Mouse (Mus musculus) MEL (cell line): Measurements from ENCODE around the gene Col23a1. TPM values are rescaled to one million over a fixed set of nuclear protein-coding genes. Genes with fewer than 3 reads are reported as not detected.
A peak's percentile ranks its signal among the peaks of the same experiment; 100 is the strongest.

Source experiments
- DNase-seq: peaks from one replicate; pipeline ENCODE4 v3.0.0; 2011; ENCODE audit warnings: low read depth, low spot score
- H3K27ac ChIP-seq: 2 replicates; pipeline ENCODE4 v1.5.1; 2012; ENCODE audit warnings: low read depth, mild to moderate bottlenecking, control low read depth, low read length, moderate library complexity; ENCODE audit not compliant: control insufficient read depth
- H3K27me3 ChIP-seq, 2 experiments: fragments of 150-350 bp in 1 of 2; sonication (generic) in 1 of 2; 2 replicates each; pipeline ENCODE4 v1.6.1; 2012; ENCODE audit warnings: low read length in 2 of 2, mild to moderate bottlenecking in 2 of 2, improper control_type of control experiment in 1 of 2, moderate library complexity in 1 of 2; ENCODE audit not compliant: insufficient read depth in 2 of 2, control insufficient read depth in 1 of 2
- H3K36me3 ChIP-seq, 2 experiments: 2 replicates each; pipeline ENCODE4 v1.6.1; 2012 to 2014; ENCODE audit warnings: low read length in 2 of 2, improper control_type of control experiment in 1 of 2, inconsistent platforms in 1 of 2, mild to moderate bottlenecking in 1 of 2; ENCODE audit not compliant: insufficient read depth in 2 of 2, control insufficient read depth in 1 of 2
- H3K4me1 ChIP-seq, 2 experiments: fragments of 150-350 bp in 1 of 2; sonication (generic) in 1 of 2; 2 replicates each; pipeline ENCODE4 v1.6.1; 2012; ENCODE audit warnings: low read length in 2 of 2, improper control_type of control experiment in 1 of 2, mild to moderate bottlenecking in 1 of 2; ENCODE audit not compliant: insufficient read depth in 2 of 2, control insufficient read depth in 1 of 2
- H3K4me3 ChIP-seq, 2 experiments: fragments of 150-350 bp in 1 of 2; sonication (generic) in 1 of 2; 2 replicates each; pipeline ENCODE4 v1.5.1; 2012; ENCODE audit warnings: low read depth in 2 of 2, low read length in 2 of 2, mild to moderate bottlenecking in 2 of 2, moderate library complexity in 2 of 2, control low read depth in 1 of 2, improper control_type of control experiment in 1 of 2; ENCODE audit not compliant: control insufficient read depth in 1 of 2, insufficient read depth in 1 of 2
- H3K79me2 ChIP-seq: 2 replicates; pipeline ENCODE4 v1.6.1; 2012; ENCODE audit warnings: mild to moderate bottlenecking, low read length, moderate library complexity; ENCODE audit not compliant: control insufficient read depth, poor library complexity, insufficient read depth
- H3K9ac ChIP-seq: 2 replicates; pipeline ENCODE4 v1.6.1; 2012; ENCODE audit warnings: low read depth, mild to moderate bottlenecking, control low read depth, low read length, moderate library complexity; ENCODE audit not compliant: control insufficient read depth, poor library complexity, severe bottlenecking
- H3K9me3 ChIP-seq: fragments of 150-350 bp; sonication (generic); replicated peaks from 2 replicates; pipeline ENCODE4 v1.6.1; 2012; ENCODE audit warnings: mild to moderate bottlenecking, low read length, improper control_type of control experiment, moderate library complexity; ENCODE audit not compliant: insufficient read depth
- CHD1 ChIP-seq: IDR thresholded peaks from 2 replicates; pipeline ENCODE4 v1.6.1; 2012; ENCODE audit warnings: low read depth, mild to moderate bottlenecking, inconsistent platforms, low read length, improper control_type of control experiment
- E2F4 ChIP-seq: IDR thresholded peaks from 2 replicates; pipeline ENCODE4 v1.6.1; 2011; ENCODE audit warnings: low read depth, low read length, improper control_type of control experiment, borderline replicate concordance
- ELF1 ChIP-seq: IDR thresholded peaks from 2 replicates; pipeline ENCODE4 v1.6.1; 2014; ENCODE audit warnings: low read depth, mild to moderate bottlenecking, inconsistent platforms, low read length, improper control_type of control experiment, moderate library complexity
- ETS1 ChIP-seq: IDR thresholded peaks from 2 replicates; pipeline ENCODE4 v1.6.1; 2012; ENCODE audit warnings: low read depth, mild to moderate bottlenecking, inconsistent platforms, low read length, improper control_type of control experiment, moderate library complexity
- GABPA ChIP-seq: IDR thresholded peaks from 2 replicates; pipeline ENCODE4 v1.6.1; 2012; ENCODE audit warnings: low read depth, mild to moderate bottlenecking, inconsistent platforms, low read length, improper control_type of control experiment, moderate library complexity
- GATA1 ChIP-seq: IDR thresholded peaks from 2 replicates; pipeline ENCODE4 v1.6.1; 2011; ENCODE audit warnings: low read depth, low read length, improper control_type of control experiment
- HCFC1 ChIP-seq: IDR thresholded peaks from 2 replicates; pipeline ENCODE4 v1.6.1; 2012; ENCODE audit warnings: low read depth, mild to moderate bottlenecking, inconsistent platforms, low read length, improper control_type of control experiment, moderate library complexity
- KAT2A ChIP-seq: conservative IDR thresholded peaks from 2 replicates; pipeline ENCODE4 v1.6.1; 2012; ENCODE audit warnings: low read depth, low read length, improper control_type of control experiment, inconsistent platforms
- MAFK ChIP-seq: IDR thresholded peaks from 2 replicates; pipeline ENCODE4 v1.6.1; 2011; ENCODE audit warnings: low read depth, mild to moderate bottlenecking, low read length, improper control_type of control experiment, borderline replicate concordance
- MAX ChIP-seq: IDR thresholded peaks from 2 replicates; pipeline ENCODE4 v1.6.1; 2011; ENCODE audit warnings: low read length, improper control_type of control experiment
- MYB ChIP-seq: IDR thresholded peaks from 2 replicates; pipeline ENCODE4 v1.6.1; 2011; ENCODE audit warnings: mild to moderate bottlenecking, low read depth, low read length, improper control_type of control experiment
- MYC ChIP-seq: IDR thresholded peaks from 2 replicates; pipeline ENCODE4 v1.6.1; 2011; ENCODE audit warnings: low read depth, mild to moderate bottlenecking, low read length, improper control_type of control experiment, moderate library complexity
- NRF1 ChIP-seq: IDR thresholded peaks from 2 replicates; pipeline ENCODE4 v1.6.1; 2014; ENCODE audit warnings: low read depth, mild to moderate bottlenecking, inconsistent platforms, low read length, improper control_type of control experiment, moderate library complexity; ENCODE audit not compliant: poor library complexity, insufficient read depth, severe bottlenecking
- POLR2AphosphoS2 ChIP-seq: IDR thresholded peaks from 2 replicates; pipeline ENCODE4 v1.6.1; 2011; ENCODE audit warnings: low read length, improper control_type of control experiment
- RAD21 ChIP-seq: IDR thresholded peaks from 2 replicates; pipeline ENCODE4 v1.6.1; 2011; ENCODE audit warnings: mild to moderate bottlenecking, low read depth, low read length, improper control_type of control experiment
- RCOR1 ChIP-seq: IDR thresholded peaks from 2 replicates; pipeline ENCODE4 v1.6.1; 2012; ENCODE audit warnings: low read depth, mild to moderate bottlenecking, inconsistent platforms, low read length, improper control_type of control experiment
- SIN3A ChIP-seq: IDR thresholded peaks from 2 replicates; pipeline ENCODE4 v1.6.1; 2012; ENCODE audit warnings: low read length, improper control_type of control experiment, inconsistent platforms
- TBP ChIP-seq: IDR thresholded peaks from 2 replicates; pipeline ENCODE4 v1.8.0; 2011; ENCODE audit warnings: low read depth, low read length, improper control_type of control experiment
- TCF12 ChIP-seq: IDR thresholded peaks from 2 replicates; pipeline ENCODE4 v1.6.1; 2014; ENCODE audit warnings: low read depth, mild to moderate bottlenecking, inconsistent platforms, low read length, improper control_type of control experiment, moderate library complexity
- UBTF ChIP-seq: IDR thresholded peaks from 2 replicates; pipeline ENCODE4 v1.6.1; 2012; ENCODE audit warnings: low read depth, mild to moderate bottlenecking, inconsistent platforms, low read length, improper control_type of control experiment, moderate library complexity, borderline replicate concordance; ENCODE audit not compliant: insufficient read depth
- USF1 ChIP-seq: IDR thresholded peaks from 2 replicates; pipeline ENCODE4 v1.6.1; 2014; ENCODE audit warnings: low read depth, mild to moderate bottlenecking, inconsistent platforms, low read length, improper control_type of control experiment, moderate library complexity
- USF2 ChIP-seq, 2 experiments: IDR thresholded peaks; 2 replicates each; pipeline ENCODE4 v1.6.1; 2011 to 2012; ENCODE audit warnings: improper control_type of control experiment in 2 of 2, low read length in 2 of 2, borderline replicate concordance in 1 of 2, inconsistent platforms in 1 of 2, low read depth in 1 of 2, mild to moderate bottlenecking in 1 of 2; ENCODE audit not compliant: insufficient read depth in 1 of 2
- ZC3H11A ChIP-seq: IDR thresholded peaks from 2 replicates; pipeline ENCODE4 v1.6.1; 2012; ENCODE audit warnings: low read depth, mild to moderate bottlenecking, inconsistent platforms, low read length, improper control_type of control experiment
- ZNF384 ChIP-seq: IDR thresholded peaks from 2 replicates; pipeline ENCODE4 v1.6.1; 2012; ENCODE audit warnings: low read depth, mild to moderate bottlenecking, inconsistent platforms, low read length, improper control_type of control experiment
- polyA plus RNA-seq, 2 experiments: library from polyadenylated mRNA; stranded (reverse) in 1 of 2; unstranded in 1 of 2; fragments of >175 nt in 1 of 2; fragments of >200 nt in 1 of 2; gene quantifications; 2 replicates each; pipeline versions ENCODE4 v1.2.1 to v1.2.4; 2012; ENCODE audit warnings: low replicate concordance in 2 of 2, low read depth in 1 of 2; ENCODE audit not compliant: insufficient read length in 2 of 2, insufficient read depth in 1 of 2, missing spikeins in 1 of 2
- total RNA-seq: library from RNA; depleted of rRNA; stranded (reverse); fragments of 300-350 nt; gene quantifications from 2 replicates; pipeline ENCODE4 v1.2.3, GENCODE M21; 2012

The Col23a1 gene
- total and polyA plus RNA-seq, 3 experiments = under 0.01 to 0.03 TPM; not detected in 1

DNA sequence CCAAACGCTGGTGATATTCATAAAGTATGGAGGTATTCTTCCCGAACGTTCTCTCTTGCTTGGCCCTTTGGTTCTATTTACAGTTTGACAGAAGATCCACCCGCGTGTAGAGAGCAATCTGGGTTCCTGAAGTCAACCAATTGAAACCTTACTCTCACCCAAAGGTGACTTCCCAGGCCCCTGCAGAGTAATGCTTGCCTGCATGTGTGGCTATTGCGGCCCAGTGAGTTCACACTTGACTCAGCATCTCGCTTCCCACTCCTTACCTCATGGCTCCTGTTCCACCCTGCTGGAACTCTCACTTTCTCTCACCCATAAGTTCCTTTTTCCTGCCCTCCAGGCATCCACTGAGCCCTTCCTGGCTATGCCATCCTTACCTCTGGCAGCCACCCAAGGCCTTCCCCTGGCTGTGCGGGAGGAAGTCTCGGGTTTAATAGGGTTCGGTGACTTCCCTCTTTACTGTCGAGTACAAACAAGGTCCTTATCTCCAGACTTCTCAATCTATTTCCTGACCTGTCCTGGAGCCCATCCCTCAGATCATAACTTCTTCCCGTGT, 38.7 kb downstream of the Col23a1 start:
- Histone ChIP-seq H3K27me3 (no peaks in the 10 kb centered on the region), H3K9me3 (no peaks in the 10 kb centered on the region)

DNA sequence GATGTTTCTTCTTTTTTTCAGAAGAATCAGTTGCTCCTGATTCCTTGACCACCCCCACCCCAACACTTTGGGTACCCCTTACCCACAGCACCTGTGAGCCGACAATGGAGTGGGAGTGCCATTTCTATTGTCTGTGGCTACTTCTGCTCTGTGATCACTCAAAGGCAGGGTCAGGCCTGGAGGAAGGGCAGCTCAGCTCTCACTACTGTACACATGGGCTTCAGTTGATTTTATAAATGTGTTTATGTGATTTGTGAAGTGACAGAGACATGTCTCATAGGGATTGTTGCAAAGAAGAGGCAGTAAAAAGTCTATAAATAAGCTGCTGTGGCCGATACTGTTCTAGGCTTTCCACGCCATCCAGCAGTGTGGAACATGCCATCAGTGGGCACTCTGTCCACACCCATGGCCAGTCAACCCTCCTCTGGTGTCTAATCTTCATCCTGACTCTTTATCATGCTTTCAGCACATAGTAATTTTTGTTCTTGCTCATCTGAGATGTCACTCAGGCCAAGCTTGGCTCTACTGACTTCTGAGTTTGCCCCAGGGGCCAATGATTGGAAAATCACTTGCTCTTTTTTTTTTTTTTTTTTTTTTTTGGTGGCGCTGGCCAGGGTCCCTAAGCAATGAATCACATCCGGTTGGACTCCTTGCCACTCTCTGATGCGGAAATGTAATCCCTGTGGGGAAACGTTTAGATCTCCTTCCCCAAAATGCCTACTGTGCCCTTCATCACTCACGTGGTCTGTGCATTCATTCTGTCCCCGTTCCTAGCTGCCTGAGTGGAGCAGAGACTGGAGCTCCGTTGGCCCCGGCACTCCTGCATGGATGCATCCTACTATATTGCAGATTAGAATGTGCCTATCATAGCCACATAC, 40.4 kb downstream of the Col23a1 start:
- TF ChIP-seq ZC3H11A (no peak), TCF12 (no peak), SIN3A (no peak), ELF1 (no peak), CHD1 (no peak), MAFK (no peak), RCOR1 (no peak), NRF1 (no peak), TBP (no peak), E2F4 (no peak), UBTF (no peak), MAX (no peak), USF2 (IDR thresholded peaks at IDR 0.05; ENCODE audit: borderline replicate concordance in 1 of 2, insufficient read depth in 1 of 2, low read depth in 1 of 2, low read length in 2 of 2) (no peak), HCFC1 (no peak)
- Histone ChIP-seq H3K27me3 (no peaks in the 10 kb centered on the region), H3K27ac (no peak overlapping the region), H3K9me3 (no peaks in the 10 kb centered on the region), H3K9ac (no peak overlapping the region), H3K4me1 (no peaks in the 10 kb centered on the region), H3K4me3 (no peak overlapping the region), H3K79me2 (no peaks in the 10 kb centered on the region), H3K36me3 (no peaks in the 10 kb centered on the region)
- DNase-seq = no peak

More for the DNA sequence above, 38.7 kb downstream of the Col23a1 start:
- H3K4me1 ChIP-seq = no peaks in the 10 kb centered on the region
- no peaks in the 10 kb centered on the region for H3K36me3 ChIP-seq
- H3K27ac ChIP-seq = no peak overlapping the region
- no peaks in the 10 kb centered on the region for H3K79me2 ChIP-seq
- no peak for TF ChIP-seq MAX
- no peak for TF ChIP-seq GATA1
- no peak for TF ChIP-seq ZC3H11A
- no peak for TF ChIP-seq ZNF384
- no peak for TF ChIP-seq KAT2A
- TF ChIP-seq TBP = no peak
- TF ChIP-seq CHD1 = no peak
- no peak for TF ChIP-seq TCF12
- TF ChIP-seq GABPA = no peak
- no peak for TF ChIP-seq RAD21
- TF ChIP-seq ETS1 = no peak
- TF ChIP-seq RCOR1 = no peak
- no peak for TF ChIP-seq E2F4
- TF ChIP-seq MYB = no peak
- TF ChIP-seq POLR2AphosphoS2 = no peak
- no peak for TF ChIP-seq USF1
- TF ChIP-seq HCFC1 = no peak
- TF ChIP-seq MAFK = no peak
- TF ChIP-seq MYC = no peak
- TF ChIP-seq NRF1 = no peak
- H3K4me3 ChIP-seq = no peak overlapping the region
- no peak overlapping the region for H3K9ac ChIP-seq
- peak; percentile 24 for DNase-seq
